Mouse (Mus musculus) cerebellum, adult 9-10 months (tissue): ENCODE measurements around the gene Tkt.
"Not testable (repeated sequence)": the region's sequence is repeated elsewhere in the genome, so short reads cannot be mapped to it uniquely, and the experiment has no call there.

Source experiments
- DNase-seq: peaks from one replicate; pipeline ENCODE4 v3.0.0; 2022

Tkt gene

GRCm38 (mm10) chr14:30556651-30557050 is 8.5 kb downstream of the Tkt start:
- DNase-seq: no peak

DNA sequence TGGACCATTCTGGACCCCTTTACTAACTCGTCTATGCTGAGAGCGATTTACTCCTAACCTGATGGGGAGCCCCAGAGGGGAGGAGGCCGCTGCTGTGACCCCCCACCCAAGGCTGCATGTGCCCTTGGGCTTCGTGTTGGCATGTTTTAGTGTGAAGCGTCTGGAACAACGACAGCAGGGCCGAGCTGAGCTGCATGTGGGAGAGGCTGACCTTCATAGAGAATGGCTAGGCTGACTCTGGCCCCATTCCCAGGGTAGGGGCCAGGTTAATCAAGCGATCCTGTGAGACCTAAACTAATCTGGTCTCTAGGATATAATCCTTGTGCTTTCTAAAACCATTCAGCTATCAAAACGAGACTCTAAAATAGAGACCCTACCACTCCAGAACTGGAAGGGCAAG is 9.6 kb downstream of the Tkt start:
- DNase-seq: no peak

- DNase-seq: peak; percentile 65
Measured at GRCm38 (mm10) chr14:30559321-30559850, 11.2 kb downstream of the Tkt start.

- DNase-seq: no peak
Measured at GRCm38 (mm10) chr14:30560803-30561389, 12.7 kb downstream of the Tkt start.

GRCm38 (mm10) chr14:30561470-30562187 is 13.5 kb downstream of the Tkt start:
- no peak for DNase-seq

- no peak for DNase-seq
Measured at GRCm38 (mm10) chr14:30562343-30562742, 14.2 kb downstream of the Tkt start.

- DNase-seq: no peak
Measured at GRCm38 (mm10) chr14:30564451-30564850, 16.3 kb downstream of the Tkt start.

DNA sequence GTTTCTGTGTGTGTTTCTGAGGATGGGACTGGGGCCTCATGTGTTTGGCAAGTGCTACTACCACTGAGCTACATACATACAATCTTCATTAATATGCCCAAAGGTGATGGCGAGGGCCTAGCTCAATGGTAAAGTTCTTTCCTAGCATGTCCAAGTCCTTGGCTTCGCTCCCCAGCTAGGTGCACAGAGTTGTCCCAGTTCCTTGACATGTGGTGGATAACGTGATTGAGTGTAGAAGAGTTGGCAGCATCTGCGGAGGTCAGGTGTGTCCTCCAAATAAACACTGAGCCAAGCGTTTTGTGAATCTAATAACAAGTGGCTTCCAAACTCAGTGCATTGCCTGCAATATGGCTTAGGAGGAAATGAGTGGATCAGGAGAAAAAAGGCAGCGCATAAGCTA is 18.2 kb downstream of the Tkt start:
- no peak for DNase-seq

DNA sequence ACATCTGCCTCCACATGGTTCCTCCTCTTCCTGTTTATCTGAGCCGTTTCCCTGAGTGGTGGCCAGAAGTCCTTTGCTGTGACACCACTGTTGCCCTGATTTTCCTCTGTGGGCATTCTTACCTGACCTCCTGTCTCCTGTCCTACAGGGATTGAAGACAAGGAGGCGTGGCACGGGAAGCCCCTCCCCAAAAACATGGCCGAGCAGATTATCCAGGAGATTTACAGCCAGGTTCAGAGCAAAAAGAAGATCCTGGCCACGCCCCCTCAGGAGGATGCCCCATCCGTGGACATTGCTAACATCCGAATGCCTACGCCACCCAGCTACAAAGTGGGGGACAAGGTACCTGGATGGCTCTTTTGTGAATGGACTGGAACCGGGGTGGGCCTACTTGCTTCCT is 19.9 kb downstream of the Tkt start:
- no peak for DNase-seq

DNA sequence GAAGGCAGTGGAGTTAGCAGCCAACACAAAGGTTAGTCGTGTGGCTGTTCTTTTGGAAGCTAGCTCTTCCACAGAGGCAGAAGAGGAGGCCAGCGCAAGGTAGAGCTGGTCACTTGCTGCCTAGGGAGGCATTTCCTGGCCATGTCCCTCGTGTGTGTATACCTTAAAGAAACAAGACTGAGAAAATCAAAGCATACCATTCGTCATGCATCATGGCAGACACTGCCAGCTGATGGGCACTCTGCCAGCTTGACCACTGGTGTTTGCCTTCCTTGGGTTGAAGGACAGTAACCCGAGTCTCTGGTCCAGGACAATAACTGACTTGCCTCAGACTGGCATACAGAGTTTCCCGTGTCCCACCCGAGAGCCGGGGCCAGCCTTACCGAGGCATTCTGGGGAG is 22.1 kb downstream of the Tkt start:
- no peak for DNase-seq

DNA sequence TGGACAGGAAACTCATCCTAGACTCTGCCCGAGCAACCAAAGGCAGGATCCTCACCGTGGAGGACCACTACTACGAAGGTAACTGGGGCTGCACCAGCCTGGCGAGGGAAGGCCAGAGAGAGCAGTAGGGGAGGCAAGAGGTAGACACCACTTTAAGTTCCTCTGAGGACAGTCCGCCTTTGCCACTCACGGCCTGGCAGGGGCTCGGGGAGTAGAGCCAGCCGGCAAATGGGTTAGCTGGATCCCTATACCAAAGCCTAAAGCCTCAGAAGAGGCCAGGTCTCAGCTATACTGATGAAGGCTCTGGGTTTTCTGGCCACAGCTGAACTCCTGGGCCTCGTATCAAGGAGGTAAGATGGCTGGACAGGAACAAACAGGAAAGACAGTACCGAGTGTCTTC is 24.1 kb downstream of the Tkt start:
- no peak for DNase-seq

DNA sequence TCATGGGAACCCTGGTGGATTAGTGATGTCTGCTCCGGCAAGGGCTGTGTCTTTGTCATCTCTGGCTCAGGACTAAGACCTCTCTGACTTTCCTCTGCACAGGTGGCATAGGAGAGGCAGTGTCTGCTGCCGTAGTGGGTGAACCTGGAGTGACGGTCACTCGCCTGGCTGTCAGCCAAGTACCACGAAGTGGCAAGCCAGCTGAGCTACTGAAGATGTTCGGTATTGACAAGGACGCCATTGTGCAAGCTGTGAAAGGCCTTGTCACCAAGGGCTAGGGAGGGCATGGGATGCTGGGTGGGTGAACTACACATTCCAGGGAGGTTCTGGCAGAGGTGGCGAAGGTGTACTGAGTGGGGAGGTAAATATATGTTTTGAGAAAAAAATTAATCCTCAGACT is 25.1 kb downstream of the Tkt start:
- DNase-seq: no peak

GRCm38 (mm10) chr14:30573983-30574584 is 25.9 kb downstream of the Tkt start:
- peak; percentile 75 for DNase-seq

GRCm38 (mm10) chr14:30575791-30576190 is 27.6 kb downstream of the Tkt start:
- DNase-seq: no peak

DNA sequence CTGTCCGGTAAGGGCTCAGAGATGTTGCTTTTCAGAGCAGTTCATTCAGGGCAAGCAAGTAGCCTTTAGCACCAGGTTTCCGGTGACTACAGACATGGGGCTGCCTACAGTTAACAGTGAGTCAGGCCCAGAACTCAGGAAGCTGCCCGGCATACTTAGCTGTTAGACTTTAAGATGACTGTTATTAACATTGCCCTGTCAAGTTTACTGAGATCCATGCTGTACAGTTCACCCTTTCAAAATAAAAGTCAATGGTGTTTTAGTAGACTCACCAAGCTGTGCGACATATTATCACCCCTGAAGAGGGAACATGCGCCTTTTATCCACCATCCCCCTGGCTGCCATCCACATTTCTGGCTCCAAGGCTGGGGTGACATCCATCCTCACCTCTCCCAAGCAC is 28.1 kb downstream of the Tkt start:
- no peak for DNase-seq

GRCm38 (mm10) chr14:30577303-30578062 is 29.3 kb downstream of the Tkt start:
- DNase-seq: not testable (repeated sequence)

GRCm38 (mm10) chr14:30579180-30579579 is 31.0 kb downstream of the Tkt start:
- no peak for DNase-seq

DNA sequence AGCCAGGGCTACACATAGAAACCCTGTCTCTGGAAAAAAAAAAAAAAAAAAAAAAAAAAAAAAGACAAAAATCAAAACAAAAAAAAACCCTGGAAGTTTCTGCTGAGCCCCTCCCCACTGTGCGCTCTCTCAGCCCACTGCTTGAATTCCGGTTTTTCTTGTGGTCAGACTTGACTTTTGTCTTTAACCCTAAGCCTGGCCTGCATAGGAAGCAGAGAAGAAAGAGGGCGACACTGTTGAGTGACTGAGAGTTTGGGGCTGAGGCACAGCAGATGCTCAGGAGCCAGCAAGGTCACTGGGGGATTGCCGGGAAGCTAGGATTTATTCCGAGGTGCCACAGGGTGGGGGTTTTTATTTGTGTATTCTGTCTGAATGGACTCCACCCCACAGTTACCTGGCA is 31.7 kb downstream of the Tkt start:
- no peak for DNase-seq

DNA sequence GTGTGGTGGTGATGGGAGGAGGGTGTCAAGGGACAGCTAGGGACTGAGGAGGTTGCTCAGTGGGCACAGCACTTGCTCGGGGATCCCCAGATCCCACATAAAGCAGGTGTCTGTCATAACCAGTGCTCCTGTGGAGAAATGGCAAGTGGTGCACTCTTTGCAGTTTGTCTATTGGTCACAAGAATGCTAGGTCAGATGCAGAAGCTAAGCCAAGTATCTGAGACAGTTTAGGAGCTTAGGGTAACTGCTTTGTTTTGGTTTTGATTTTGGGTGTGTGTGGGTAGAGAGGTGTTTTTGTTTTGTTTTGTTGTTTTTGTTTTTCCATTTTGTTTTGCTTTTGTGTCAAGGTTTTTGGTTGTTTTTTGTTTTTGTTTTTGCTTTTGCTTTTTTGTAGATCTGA is 33.1 kb downstream of the Tkt start:
- no peak for DNase-seq

GRCm38 (mm10) chr14:30584077-30584476 is 35.9 kb downstream of the Tkt start:
- no peak for DNase-seq

- DNase-seq: no peak
Measured at GRCm38 (mm10) chr14:30584497-30585251, 36.5 kb downstream of the Tkt start.

- DNase-seq: no peak
Measured at GRCm38 (mm10) chr14:30585323-30585722, 37.2 kb downstream of the Tkt start.
